Mouse (Mus musculus) forebrain, embryonic 15.5 days (tissue): ENCODE measurements around the gene Scgb1a1. TPM values are rescaled to one million over a fixed set of nuclear protein-coding genes. Genes with fewer than 3 reads are reported as not detected.

Source experiments
- ATAC-seq: fragments of 200-750 bp; cut with Nextera tagmentation; replicated peaks from 2 replicates; pipeline ENCODE4 v1.8.0; 2017; ENCODE audit warnings: mild to moderate bottlenecking, moderate TSS enrichment, moderate library complexity
- H3K27ac ChIP-seq: fragments of 300-500 bp; sonication (generic); replicated peaks from 2 replicates; pipeline ENCODE4 v1.5.1; 2015; ENCODE audit warnings: mild to moderate bottlenecking, inconsistent platforms
- H3K27me3 ChIP-seq: fragments of 300-500 bp; sonication (generic); 2 replicates; pipeline ENCODE4 v1.6.1; 2015; ENCODE audit warnings: inconsistent platforms
- H3K36me3 ChIP-seq: fragments of 300-500 bp; sonication (generic); 2 replicates; pipeline ENCODE4 v1.6.1; 2015; ENCODE audit warnings: mild to moderate bottlenecking, inconsistent platforms
- H3K4me1 ChIP-seq: fragments of 300-500 bp; sonication (generic); 2 replicates; pipeline ENCODE4 v1.6.1; 2015; ENCODE audit warnings: inconsistent platforms
- H3K4me2 ChIP-seq: fragments of 300-500 bp; sonication (generic); replicated peaks from 2 replicates; pipeline ENCODE4 v1.6.1; 2015; ENCODE audit warnings: mild to moderate bottlenecking, inconsistent platforms
- H3K4me3 ChIP-seq: fragments of 300-500 bp; sonication (generic); 2 replicates; pipeline ENCODE4 v1.5.1; 2015; ENCODE audit warnings: mild to moderate bottlenecking, inconsistent platforms
- H3K9ac ChIP-seq: fragments of 300-500 bp; sonication (generic); replicated peaks from 2 replicates; pipeline ENCODE4 v1.6.1; 2015; ENCODE audit warnings: mild to moderate bottlenecking, inconsistent platforms
- H3K9me3 ChIP-seq: fragments of 300-500 bp; sonication (generic); 2 replicates; pipeline ENCODE4 v1.6.1; 2016; ENCODE audit warnings: inconsistent platforms
- WGBS: fragments of 180-500 bp; shearing (Covaris S2); methylation state at CpG from one replicate; pipeline ENCODE4 v1.1.7; 2015; ENCODE audit warnings: mixed read lengths; 5-methylcytosine and 5-hydroxymethylcytosine counted together
- polyA plus RNA-seq: library from polyadenylated mRNA; unstranded; fragments of >200 nt; fragmentation: Nextera tagmentation; extraction: Ambion mirVana; gene quantifications from 2 replicates; pipeline ENCODE4 v1.2.1, GENCODE M21; 2015

The Scgb1a1 gene
- polyA plus RNA-seq, 1 experiment from 2014 or later, result not detected

DNA sequence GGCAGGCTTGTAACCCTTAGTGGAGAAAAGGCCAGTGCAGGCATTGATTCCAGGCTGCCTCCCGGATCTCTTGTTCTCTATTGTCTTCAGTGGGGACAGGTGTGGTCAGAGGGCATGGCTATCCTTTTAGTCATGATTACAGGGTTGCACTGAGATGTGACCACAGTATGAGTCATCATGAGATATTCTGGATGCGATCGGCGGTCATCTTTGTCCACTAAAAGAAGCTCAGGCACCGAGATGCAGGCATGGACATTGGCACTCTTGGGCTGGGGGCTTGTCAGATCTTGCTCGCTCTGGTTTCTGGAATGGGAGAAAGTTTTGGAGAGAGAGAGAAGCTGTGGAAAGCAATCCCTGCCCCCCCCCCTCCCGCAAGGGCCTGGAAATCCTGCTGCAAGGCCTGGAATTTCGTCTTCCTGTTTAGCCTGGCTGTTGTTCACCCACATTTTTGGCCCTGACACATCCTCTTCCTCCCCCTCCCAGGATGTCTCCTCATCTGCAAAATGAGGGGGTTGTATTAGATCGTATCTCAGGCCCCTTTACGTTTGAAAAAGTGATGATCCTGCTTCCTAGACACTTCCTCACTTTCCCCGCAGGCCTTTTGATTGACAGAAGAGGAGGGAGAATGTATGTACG lies 13.9 kb downstream of the Scgb1a1 start:
- Histone ChIP-seq H3K4me1 (peaks cover 17% of the 10 kb centered on the region), H3K9me3 (no peaks in the 10 kb centered on the region), H3K4me2 (no peak overlapping the region), H3K27me3 (no peaks in the 10 kb centered on the region), H3K27ac (no peak overlapping the region), H3K36me3 (no peaks in the 10 kb centered on the region), H3K9ac (no peak overlapping the region), H3K4me3 (no peak overlapping the region)
- ATAC-seq, result no peak
- 84% methylated on average over 12 of the region's 12 CpGs for WGBS

GRCm38 (mm10) chr19:9072157-9072530 lies 15.6 kb downstream of the Scgb1a1 start:
- WGBS, result 76% methylated on average over 2 of the region's 2 CpGs
- no peaks in the 10 kb centered on the region for H3K9me3 ChIP-seq
- ATAC-seq, result no peak
- H3K4me1 ChIP-seq, result peaks cover 17% of the 10 kb centered on the region
- no peaks in the 10 kb centered on the region for H3K27me3 ChIP-seq
- H3K4me2 ChIP-seq, result no peak overlapping the region
- H3K36me3 ChIP-seq, result no peaks in the 10 kb centered on the region
- no peak overlapping the region for H3K27ac ChIP-seq
- no peak overlapping the region for H3K4me3 ChIP-seq
- H3K9ac ChIP-seq, result no peak overlapping the region

GRCm38 (mm10) chr19:9071456-9072156 lies 16.2 kb downstream of the Scgb1a1 start:
- WGBS, result 48% methylated on average over 7 of the region's 7 CpGs
- Histone ChIP-seq H3K27me3 (no peaks in the 10 kb centered on the region), H3K27ac (peak overlapping the region; percentile 7), H3K9ac (no peak overlapping the region), H3K36me3 (no peaks in the 10 kb centered on the region), H3K4me3 (no peak overlapping the region), H3K4me1 (peaks cover 19% of the 10 kb centered on the region), H3K9me3 (no peaks in the 10 kb centered on the region), H3K4me2 (no peak overlapping the region)
- peak; percentile 35; the same call in 1 of the 2 replicates for ATAC-seq

- no peak overlapping the region for H3K4me2 ChIP-seq
- H3K27me3 ChIP-seq, result no peaks in the 10 kb centered on the region
- H3K4me1 ChIP-seq, result peaks cover 31% of the 10 kb centered on the region
- H3K27ac ChIP-seq, result no peak overlapping the region
- WGBS, result 72% methylated on average over 2 of the region's 2 CpGs
- H3K36me3 ChIP-seq, result no peaks in the 10 kb centered on the region
- H3K9ac ChIP-seq, result no peak overlapping the region
- no peak overlapping the region for H3K4me3 ChIP-seq
- no peak for ATAC-seq
- no peaks in the 10 kb centered on the region for H3K9me3 ChIP-seq
Measured at GRCm38 (mm10) chr19:9070316-9070715, 17.4 kb downstream of the Scgb1a1 start.

DNA sequence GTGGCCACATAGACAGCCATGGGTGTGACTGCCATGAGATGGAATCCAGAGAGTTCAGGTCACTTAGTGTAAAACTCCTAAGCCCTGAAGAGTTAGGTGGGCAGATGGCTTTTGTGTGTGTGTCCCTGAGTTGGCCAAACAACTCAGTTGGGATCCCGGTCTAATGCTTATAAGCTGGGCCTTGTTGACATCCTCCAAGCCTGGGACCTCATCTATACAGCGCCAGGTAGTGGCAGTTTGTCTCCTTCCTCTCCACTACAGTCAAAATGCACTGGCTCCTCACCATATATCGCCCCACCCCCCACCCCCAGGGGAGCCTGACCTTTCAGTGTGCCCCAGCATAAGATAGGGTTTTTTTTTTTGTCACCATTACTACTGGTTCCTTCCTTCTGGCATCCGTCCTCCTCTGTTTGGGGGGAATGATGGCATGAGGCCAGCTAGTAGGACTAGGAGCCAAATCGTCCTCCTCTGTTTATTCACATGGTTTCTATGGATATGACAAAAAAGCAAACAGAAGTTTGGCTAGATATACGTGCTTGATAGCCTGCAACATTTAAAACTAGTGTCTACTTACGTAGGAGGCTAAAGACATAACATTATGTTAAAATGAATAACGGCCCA lies 18.0 kb downstream of the Scgb1a1 start:
- no peak overlapping the region for H3K27ac ChIP-seq
- H3K4me3 ChIP-seq, result no peak overlapping the region
- H3K4me1 ChIP-seq, result peaks cover 31% of the 10 kb centered on the region
- ATAC-seq, result no peak
- H3K36me3 ChIP-seq, result no peaks in the 10 kb centered on the region
- no peak overlapping the region for H3K4me2 ChIP-seq
- 41% methylated on average over 8 of the region's 8 CpGs for WGBS
- H3K9me3 ChIP-seq, result no peaks in the 10 kb centered on the region
- H3K9ac ChIP-seq, result no peak overlapping the region
- H3K27me3 ChIP-seq, result no peaks in the 10 kb centered on the region

GRCm38 (mm10) chr19:9067292-9067691 lies 20.5 kb downstream of the Scgb1a1 start:
- no peak overlapping the region for H3K4me3 ChIP-seq
- H3K9me3 ChIP-seq, result no peaks in the 10 kb centered on the region
- ATAC-seq, result no peak
- no peaks in the 10 kb centered on the region for H3K36me3 ChIP-seq
- no peak overlapping the region for H3K27ac ChIP-seq
- H3K27me3 ChIP-seq, result no peaks in the 10 kb centered on the region
- H3K4me2 ChIP-seq, result no peak overlapping the region
- peaks cover 31% of the 10 kb centered on the region for H3K4me1 ChIP-seq
- no peak overlapping the region for H3K9ac ChIP-seq
- 77% methylated on average over 5 of the region's 5 CpGs for WGBS

GRCm38 (mm10) chr19:9065621-9066561 lies 21.9 kb downstream of the Scgb1a1 start:
- Histone ChIP-seq H3K27ac (peak overlapping the region; percentile 68), H3K4me3 (no peak overlapping the region), H3K36me3 (no peaks in the 10 kb centered on the region), H3K4me1 (peaks cover 23% of the 10 kb centered on the region), H3K9ac (no peak overlapping the region), H3K27me3 (no peaks in the 10 kb centered on the region), H3K4me2 (no peak overlapping the region), H3K9me3 (no peaks in the 10 kb centered on the region)
- ATAC-seq, result peak; percentile 90
- WGBS, result 60% methylated on average over 9 of the region's 9 CpGs

GRCm38 (mm10) chr19:9063831-9064230 lies 23.9 kb downstream of the Scgb1a1 start:
- ATAC-seq, result no peak
- H3K27me3 ChIP-seq, result no peaks in the 10 kb centered on the region
- no peaks in the 10 kb centered on the region for H3K9me3 ChIP-seq
- no peak overlapping the region for H3K4me3 ChIP-seq
- H3K27ac ChIP-seq, result no peak overlapping the region
- 90% methylated on average over 3 of the region's 3 CpGs for WGBS
- no peak overlapping the region for H3K9ac ChIP-seq
- peaks cover 14% of the 10 kb centered on the region for H3K4me1 ChIP-seq
- no peak overlapping the region for H3K4me2 ChIP-seq
- no peaks in the 10 kb centered on the region for H3K36me3 ChIP-seq

DNA sequence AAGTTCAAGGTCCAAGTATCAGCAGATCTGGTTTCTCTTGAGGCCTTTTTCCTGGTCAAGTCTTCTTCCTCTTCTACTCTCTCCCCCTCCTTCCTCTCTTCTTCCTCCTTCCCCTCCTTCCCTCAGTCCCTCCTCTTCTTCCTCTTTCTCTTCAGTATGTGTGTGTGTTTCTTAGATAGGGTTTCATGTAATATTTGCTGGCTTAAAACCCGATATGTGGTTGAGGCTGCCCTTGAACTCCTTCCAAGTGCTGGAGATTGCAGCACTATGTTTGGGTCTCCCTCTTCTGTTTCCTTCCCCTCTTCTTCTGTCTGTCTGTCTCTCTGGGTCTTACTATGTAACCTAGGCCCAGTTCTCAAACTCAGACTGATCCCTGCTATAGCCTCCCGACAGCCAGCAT lies 24.9 kb downstream of the Scgb1a1 start:
- Histone ChIP-seq H3K4me1 (peaks cover 14% of the 10 kb centered on the region), H3K9ac (no peak overlapping the region), H3K4me2 (no peak overlapping the region), H3K4me3 (no peak overlapping the region), H3K36me3 (no peaks in the 10 kb centered on the region), H3K27me3 (no peaks in the 10 kb centered on the region), H3K9me3 (no peaks in the 10 kb centered on the region), H3K27ac (no peak overlapping the region)
- WGBS, result 87% methylated on average over 2 of the region's 2 CpGs
- ATAC-seq, result no peak

GRCm38 (mm10) chr19:9061221-9061893 lies 26.4 kb downstream of the Scgb1a1 start:
- no peak overlapping the region for H3K9ac ChIP-seq
- 91% methylated on average over 8 of the region's 8 CpGs for WGBS
- H3K36me3 ChIP-seq, result no peaks in the 10 kb centered on the region
- no peak overlapping the region for H3K4me2 ChIP-seq
- H3K9me3 ChIP-seq, result no peaks in the 10 kb centered on the region
- no peak overlapping the region for H3K4me3 ChIP-seq
- no peak overlapping the region for H3K27ac ChIP-seq
- no peak for ATAC-seq
- H3K4me1 ChIP-seq, result peaks cover 9% of the 10 kb centered on the region
- no peaks in the 10 kb centered on the region for H3K27me3 ChIP-seq

GRCm38 (mm10) chr19:9060103-9060502 lies 27.7 kb downstream of the Scgb1a1 start:
- no peak overlapping the region for H3K27ac ChIP-seq
- H3K9me3 ChIP-seq, result no peaks in the 10 kb centered on the region
- no peaks in the 10 kb centered on the region for H3K4me1 ChIP-seq
- H3K9ac ChIP-seq, result no peak overlapping the region
- H3K4me2 ChIP-seq, result no peak overlapping the region
- WGBS, result 68% methylated on average over 4 of the region's 4 CpGs
- no peak for ATAC-seq
- H3K27me3 ChIP-seq, result no peaks in the 10 kb centered on the region
- H3K36me3 ChIP-seq, result no peaks in the 10 kb centered on the region
- no peak overlapping the region for H3K4me3 ChIP-seq
